Mouse (Mus musculus): ENCODE data around the gene Crip2. TPM values are rescaled to one million over a fixed set of nuclear protein-coding genes. Genes with fewer than 3 reads are reported as not detected.

Crip2 gene
- 10 to 100 TPM; 51.8 to 52.5 TPM for total RNA-seq (2021)
- long read RNA-seq, experiment 1, transcript Crip2-201 (7 exons, 1,439 nt): major isoform, 100 of 122 reads
- long read RNA-seq, experiment 1, partial matches to known transcripts: 13 of 122 reads
- long read RNA-seq, experiment 1, other reads (novel, unspliced or antisense): 7 of 122 reads
- long read RNA-seq, experiment 2, transcript Crip2-201 (7 exons, 1,439 nt): major isoform, 50 of 53 reads
- long read RNA-seq, experiment 2, partial matches to known transcripts: 1 of 53 reads
- long read RNA-seq, experiment 2, other reads (novel, unspliced or antisense): 1 of 53 reads

- DNase-seq: peak; percentile 88 to 93
Observed at GRCm38 (mm10) chr12:113139908-113140615, at the start of gene Crip2. Gene Crip2, plus strand, starts transcription at chr12:113140236.

GRCm38 (mm10) chr12:113097040-113097439, 43.0 kb upstream of the Crip2 start:
- DNase-seq: no peak

GRCm38 (mm10) chr12:113097749-113098281, 42.2 kb upstream of the Crip2 start, which contains the start of gene Mta1:
Gene Mta1, plus strand, starts transcription at chr12:113098278.
- DNase-seq: peak; percentile 67 to 84

- peak; percentile 43 to 58 for DNase-seq
Observed at GRCm38 (mm10) chr12:113098530-113099151, 41.4 kb upstream of the Crip2 start.

GRCm38 (mm10) chr12:113099470-113100237, 40.4 kb upstream of the Crip2 start:
- no peak for DNase-seq

GRCm38 (mm10) chr12:113100448-113101076, 39.5 kb upstream of the Crip2 start:
- DNase-seq: peak; percentile 75 to 81

GRCm38 (mm10) chr12:113101251-113101960, 38.6 kb upstream of the Crip2 start:
- no peak for DNase-seq

- peak; percentile 83 to 84 for DNase-seq
Observed at GRCm38 (mm10) chr12:113102461-113102860, 37.6 kb upstream of the Crip2 start.

GRCm38 (mm10) chr12:113103846-113104451, 36.1 kb upstream of the Crip2 start:
- peak; percentile 47 to 55 for DNase-seq

- DNase-seq: peak; percentile 39 to 58
Observed at GRCm38 (mm10) chr12:113106386-113106785, 33.6 kb upstream of the Crip2 start.

- no peak for DNase-seq
Observed at GRCm38 (mm10) chr12:113107431-113108124, 32.5 kb upstream of the Crip2 start.

- no peak for DNase-seq
Observed at GRCm38 (mm10) chr12:113108528-113109283, 31.3 kb upstream of the Crip2 start.

GRCm38 (mm10) chr12:113109801-113110200, 30.2 kb upstream of the Crip2 start:
- no peak for DNase-seq

GRCm38 (mm10) chr12:113114141-113114540, 25.9 kb upstream of the Crip2 start:
- DNase-seq: peak; percentile 47 to 70

- no peak for DNase-seq
Observed at GRCm38 (mm10) chr12:113114856-113115538, 25.0 kb upstream of the Crip2 start.

GRCm38 (mm10) chr12:113119516-113120410, 20.3 kb upstream of the Crip2 start:
- DNase-seq: peak; percentile 85 to 89

- no peak for DNase-seq
Observed at GRCm38 (mm10) chr12:113124726-113125125, 15.3 kb upstream of the Crip2 start.

All from adrenal gland, postnatal 36 days (tissue).